Mouse (Mus musculus) megakaryocyte, adult 5-6 weeks (primary cell): ENCODE data around the gene Abcb5. TPM values are rescaled to one million over a fixed set of nuclear protein-coding genes. Genes with fewer than 3 reads are reported as not detected.

Source experiments
- total RNA-seq, 2 experiments: library from RNA; stranded (forward) in 1 of 2; stranded (reverse) in 1 of 2; fragments of 153-499, 151-499 nt in 1 of 2; fragments of 221-1000, 200-1000 nt in 1 of 2; gene quantifications; 2 replicates each; pipeline versions ENCODE4 v1.2.3 to v1.2.4; 2015 to 2017

Gene Abcb5
- total RNA-seq, 2 experiments from 2014 or later, result not detected

Other genes with a start within 250 kb of the Abcb5 start
- gene Sp8, start 120.1 kb downstream of the Abcb5 start, total RNA-seq (2015), result not detected in 2 replicates
- not detected in 2 replicates for gene Sp8, start 120.1 kb downstream of the Abcb5 start, total RNA-seq (2017)